Mouse (Mus musculus) adrenal gland, adult 2 months (tissue): ENCODE data around the gene Zfp969. TPM values are rescaled to one million over a fixed set of nuclear protein-coding genes. Genes with fewer than 3 reads are reported as not detected.
"Not testable (repeated sequence)": the region's sequence is repeated elsewhere in the genome, so short reads cannot be mapped to it uniquely, and the experiment has no call there.

Source experiments
- DNase-seq: peaks from one replicate; pipeline ENCODE4 v3.0.0; 2021
- long read RNA-seq: library from polyadenylated mRNA; stranded (forward); transcript quantifications from one replicate; pipeline ENCODE4 v2.0.0, GENCODE M21; 2021
- polyA plus RNA-seq: library from polyadenylated mRNA; depleted of rRNA; stranded (reverse); fragments of >200 nt; gene quantifications from 2 replicates; pipeline ENCODE4 v1.2.3, GENCODE M21; 2012; rRNA removed
- total RNA-seq, 2 experiments: library from RNA; stranded (reverse); gene quantifications; 2 replicates each; pipeline ENCODE4 v1.2.3; 2021

Gene Zfp969
- total RNA-seq (10 to 100 TPM in 1 of 2 experiments, not detected in 1; 11.5 TPM), polyA plus RNA-seq (not detected in 2 replicates)
- long read RNA-seq = 0 reads

DNA sequence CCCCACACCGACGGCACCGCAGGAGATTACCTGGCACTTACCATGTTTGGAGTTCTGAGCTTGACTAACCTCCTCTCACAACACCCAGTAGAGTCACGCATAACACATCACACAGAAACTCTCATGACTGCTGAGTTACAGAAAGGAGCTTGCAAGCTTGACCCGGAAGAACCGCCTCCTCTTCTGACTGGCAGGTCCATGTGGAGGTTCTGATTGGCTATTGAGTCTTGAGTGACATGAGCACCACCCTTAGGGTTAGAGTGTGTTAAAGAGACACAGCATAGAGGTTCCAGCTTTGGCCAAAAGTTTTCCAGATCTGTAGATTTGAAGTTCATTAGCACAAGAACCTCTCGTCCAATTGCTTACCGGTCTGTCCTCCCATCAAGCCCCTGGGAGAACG is at the start of gene Zfp969:
TSS of gene Zfp969 (minus strand) at position 101 of the 400 bp plus-strand sequence.
- not testable (repeated sequence) for DNase-seq

DNA sequence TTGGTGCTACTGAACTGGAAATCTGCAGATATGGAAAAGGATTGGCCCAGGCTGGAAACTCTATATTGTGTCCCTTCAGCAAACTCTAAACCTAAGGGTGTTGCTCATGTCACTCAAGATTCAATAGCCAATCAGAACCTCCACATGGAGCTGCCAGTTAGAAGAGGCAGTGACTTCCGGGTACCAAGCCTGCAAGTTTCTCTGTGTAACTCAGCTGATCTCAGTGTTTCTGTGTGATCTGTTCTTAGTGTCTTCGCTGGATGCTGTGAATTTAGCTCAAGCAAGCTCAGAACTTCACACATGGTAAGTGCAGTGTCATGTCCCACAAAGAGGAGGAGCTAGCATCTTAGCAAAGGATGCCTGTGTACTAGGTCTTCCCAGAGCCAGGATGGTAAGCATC is 37.8 kb upstream of the Zfp969 start, which contains the start of gene Gm2007:
TSS of gene Gm2007 (plus strand) at position 301 of the 400 bp plus-strand sequence.
- DNase-seq = not testable (repeated sequence)

- not testable (repeated sequence) for DNase-seq
Measured at GRCm38 (mm10) chr2:175643678-175644077, 59.8 kb downstream of the Zfp969 start, which contains the start of gene Gm11007. TSS of gene Gm11007 (plus strand) at chr2:175643978.

Other genes starting within 250 kb of the Zfp969 start
- 1 to 10 TPM; 2.4 to 3.0 TPM for gene Zfp965, start 233.7 kb downstream of the Zfp969 start, total RNA-seq
- 0.10 TPM in 1 of 2 replicates, not detected in the other for gene Zfp965, start 233.7 kb downstream of the Zfp969 start, polyA plus RNA-seq
- not detected for gene Gm11007, start 59.7 kb downstream of the Zfp969 start, total RNA-seq
- gene Gm11007, start 59.7 kb downstream of the Zfp969 start, polyA plus RNA-seq = not detected in 2 replicates
- not detected for gene Gm2007, start 37.9 kb upstream of the Zfp969 start, total RNA-seq
- gene Gm2007, start 37.9 kb upstream of the Zfp969 start, polyA plus RNA-seq = not detected in 2 replicates
- gene Gm14288, start 97.4 kb upstream of the Zfp969 start, total RNA-seq = 10 to 100 TPM in 1 of 2 experiments, 1 to 10 TPM in 1; 6.4 to 13.8 TPM
- 0.07 and 0.08 TPM in 2 replicates for gene Gm14288, start 97.4 kb upstream of the Zfp969 start, polyA plus RNA-seq
- 10 to 100 TPM; 23.6 to 43.0 TPM for gene Gm6710, start 165.6 kb upstream of the Zfp969 start, total RNA-seq
- gene Gm6710, start 165.6 kb upstream of the Zfp969 start, polyA plus RNA-seq = 0.59 and 1.1 TPM in 2 replicates
- gene Zfp966, start 227.5 kb upstream of the Zfp969 start, total RNA-seq = 10 to 100 TPM in 1 of 2 experiments, 1 to 10 TPM in 1; 7.6 to 12.8 TPM
- 0.06 TPM in 1 of 2 replicates, not detected in the other for gene Zfp966, start 227.5 kb upstream of the Zfp969 start, polyA plus RNA-seq